Mouse (Mus musculus) embryo, embryonic 11 days (tissue): ENCODE data around the gene Trappc3l.
A peak's percentile ranks its signal among the peaks of the same experiment; 100 is the strongest.

Source experiments
- DNase-seq: peaks from one replicate; pipeline ENCODE4 v3.0.0-alpha.2; 2015

Trappc3l gene

DNA sequence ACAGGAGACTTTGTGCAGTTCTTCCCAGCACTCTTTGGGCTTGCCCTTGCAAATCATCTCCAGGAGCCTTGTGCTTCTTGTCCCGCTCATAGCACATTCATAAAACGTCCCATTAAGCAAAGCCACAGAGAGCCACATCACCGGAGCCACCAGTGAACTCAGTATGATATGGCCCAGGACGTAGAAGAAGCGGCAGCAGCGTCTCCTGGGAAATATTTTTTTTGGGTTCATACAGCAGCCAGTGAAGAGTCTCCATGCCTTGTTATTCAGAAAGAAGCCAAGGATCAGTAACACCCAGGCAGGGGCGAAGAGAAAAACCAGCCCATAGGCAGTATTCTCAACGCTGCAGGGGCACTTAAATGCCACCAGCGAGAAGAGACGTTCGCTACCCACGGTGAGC lies 58.6 kb downstream of the Trappc3l start:
- DNase-seq = no peak

DNA sequence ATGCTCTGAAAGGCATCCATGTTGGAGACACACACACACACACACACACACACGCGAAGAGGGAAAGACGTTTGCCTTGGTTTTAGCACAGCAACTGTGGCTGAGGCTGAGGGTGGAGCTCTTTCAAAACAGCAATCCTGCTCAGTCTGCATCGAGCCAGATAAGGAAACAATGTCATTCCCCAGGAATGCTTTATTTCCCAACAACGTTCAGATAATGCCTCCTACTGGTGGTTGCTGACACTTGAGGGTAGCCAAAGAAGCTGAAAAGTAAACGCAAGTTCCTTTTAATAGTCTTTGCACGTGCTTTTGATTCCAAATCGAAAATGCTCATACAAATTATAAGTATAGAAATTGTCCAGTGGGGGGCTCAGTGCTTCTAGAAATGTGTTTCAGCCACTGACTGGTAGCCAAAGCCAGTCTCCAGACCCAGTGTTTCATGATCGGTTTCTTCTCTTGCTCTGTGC lies 59.1 kb downstream of the Trappc3l start, which contains the start of gene Calhm5:
TSS of gene Calhm5 (minus strand) at position 102 of the 466 bp plus-strand sequence.
- peak; percentile 61 for DNase-seq

DNA sequence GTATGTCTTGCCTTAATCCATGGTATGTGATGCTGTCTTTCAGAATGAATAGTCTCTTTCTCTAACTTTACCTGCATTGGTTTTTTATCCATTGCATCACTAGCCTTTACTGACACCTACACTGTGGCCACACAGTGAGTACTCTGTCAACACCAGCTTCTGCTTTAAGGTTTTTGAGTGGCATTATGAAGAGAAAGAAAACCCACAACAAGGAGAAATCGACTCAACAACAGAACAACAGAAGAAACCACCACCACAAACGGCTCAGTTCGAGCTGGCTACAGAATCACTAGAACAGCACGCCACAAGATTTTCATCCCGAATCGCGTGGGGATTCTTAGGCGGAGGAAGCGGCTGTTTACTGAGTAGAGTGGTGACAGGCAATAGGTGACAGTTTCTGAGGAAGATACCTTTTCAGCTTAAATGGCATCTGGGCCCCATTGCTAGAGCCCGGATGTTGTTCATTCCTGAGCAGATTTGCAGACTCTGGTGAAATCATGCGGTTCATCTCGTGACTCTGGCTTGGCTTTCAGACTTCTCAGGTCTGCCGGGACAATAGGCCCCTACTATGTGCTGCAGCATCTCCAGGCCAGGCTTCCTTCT lies 73.6 kb downstream of the Trappc3l start:
- DNase-seq = no peak

DNA sequence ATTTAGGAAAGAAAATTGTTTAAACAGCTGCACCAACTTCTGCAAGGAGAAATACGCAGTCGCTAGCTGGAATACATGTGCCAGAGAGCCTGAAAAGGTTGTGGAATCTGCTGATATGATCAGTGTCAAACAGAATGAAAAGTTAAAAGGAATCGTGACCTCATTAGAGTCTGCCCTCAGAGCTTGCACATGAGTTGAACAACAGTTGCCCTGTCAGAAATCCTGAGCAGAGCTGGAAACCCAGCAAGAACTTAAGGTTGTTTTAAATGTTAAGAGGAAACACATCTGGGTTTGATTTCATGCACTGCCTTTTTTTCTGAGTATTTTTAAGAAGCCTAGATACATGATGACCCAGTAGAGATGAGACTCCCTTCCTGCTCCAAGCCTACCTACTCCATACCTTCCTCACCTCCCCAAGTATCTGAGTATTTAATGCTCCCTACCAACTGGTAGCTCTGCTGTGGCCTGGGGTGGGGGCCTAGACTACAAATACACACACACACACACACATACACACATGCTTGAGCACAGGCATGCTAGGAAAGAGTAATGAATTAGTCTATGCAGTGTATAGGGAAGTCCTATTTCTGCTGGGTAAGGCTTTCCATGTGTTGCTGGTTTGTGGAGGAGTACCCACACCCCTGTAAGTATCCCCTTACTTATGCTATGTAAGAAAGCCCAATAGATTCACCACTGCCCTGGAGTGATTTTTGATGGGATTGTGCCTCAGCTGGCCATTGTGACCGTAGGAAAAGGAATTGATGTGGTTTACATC lies 74.8 kb downstream of the Trappc3l start:
- DNase-seq = peak; percentile 32

DNA sequence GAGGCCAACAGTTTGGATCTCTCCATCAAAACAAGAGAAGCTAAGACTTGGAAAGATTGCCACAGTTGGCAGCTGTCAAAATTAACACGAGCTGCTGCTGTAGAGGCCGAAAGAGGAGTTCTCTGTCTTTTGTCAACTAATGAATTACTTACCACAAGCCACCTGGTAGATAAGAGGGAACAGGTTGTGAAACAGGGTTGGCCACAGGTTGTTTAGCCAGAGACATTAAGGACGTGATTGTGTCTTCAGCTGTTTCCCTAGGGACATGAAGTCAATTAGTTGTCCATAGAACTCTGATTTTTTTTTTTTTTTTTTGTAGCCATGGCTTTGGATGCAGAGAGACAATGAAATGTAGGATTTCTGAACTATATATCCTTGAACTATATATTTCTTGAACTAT lies 79.7 kb downstream of the Trappc3l start:
- DNase-seq = no peak

DNA sequence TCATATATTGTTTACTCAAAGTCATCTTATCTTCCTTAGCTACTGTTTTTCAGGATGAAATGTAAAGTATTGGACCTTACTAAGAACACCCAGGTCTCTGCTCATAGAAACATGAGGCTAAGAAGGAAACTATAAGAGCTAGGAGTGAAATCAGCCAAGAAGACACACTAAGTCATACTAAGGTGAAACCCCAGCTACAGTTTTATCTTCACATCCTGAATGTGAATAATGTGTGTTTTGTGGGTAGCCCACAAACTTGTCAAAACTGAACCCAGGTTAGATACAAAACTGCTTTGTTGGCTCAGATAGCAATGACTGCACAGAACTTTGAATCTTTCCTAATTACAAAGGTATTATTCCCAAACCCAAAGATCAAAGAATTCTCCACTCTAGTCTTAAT lies 80.4 kb downstream of the Trappc3l start:
- DNase-seq = no peak

DNA sequence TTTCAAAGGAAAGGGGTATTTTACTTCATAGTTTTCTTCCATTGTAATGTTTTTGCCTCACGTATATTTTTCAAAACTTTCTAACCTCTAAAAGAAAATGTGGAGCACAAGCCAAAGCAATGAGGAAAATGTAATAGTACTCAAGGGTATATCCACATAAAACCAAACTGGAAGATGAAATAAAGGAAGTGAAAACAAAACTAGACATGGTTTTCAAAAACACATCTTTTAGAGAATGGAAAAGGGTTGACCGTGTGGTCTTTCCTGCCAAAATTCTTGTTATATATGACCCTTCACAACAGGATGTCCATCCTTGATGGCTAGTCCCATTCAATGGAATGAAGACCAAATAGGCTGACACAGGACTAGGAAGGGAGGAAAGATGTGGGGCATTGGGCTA lies 81.0 kb downstream of the Trappc3l start:
- no peak for DNase-seq

DNA sequence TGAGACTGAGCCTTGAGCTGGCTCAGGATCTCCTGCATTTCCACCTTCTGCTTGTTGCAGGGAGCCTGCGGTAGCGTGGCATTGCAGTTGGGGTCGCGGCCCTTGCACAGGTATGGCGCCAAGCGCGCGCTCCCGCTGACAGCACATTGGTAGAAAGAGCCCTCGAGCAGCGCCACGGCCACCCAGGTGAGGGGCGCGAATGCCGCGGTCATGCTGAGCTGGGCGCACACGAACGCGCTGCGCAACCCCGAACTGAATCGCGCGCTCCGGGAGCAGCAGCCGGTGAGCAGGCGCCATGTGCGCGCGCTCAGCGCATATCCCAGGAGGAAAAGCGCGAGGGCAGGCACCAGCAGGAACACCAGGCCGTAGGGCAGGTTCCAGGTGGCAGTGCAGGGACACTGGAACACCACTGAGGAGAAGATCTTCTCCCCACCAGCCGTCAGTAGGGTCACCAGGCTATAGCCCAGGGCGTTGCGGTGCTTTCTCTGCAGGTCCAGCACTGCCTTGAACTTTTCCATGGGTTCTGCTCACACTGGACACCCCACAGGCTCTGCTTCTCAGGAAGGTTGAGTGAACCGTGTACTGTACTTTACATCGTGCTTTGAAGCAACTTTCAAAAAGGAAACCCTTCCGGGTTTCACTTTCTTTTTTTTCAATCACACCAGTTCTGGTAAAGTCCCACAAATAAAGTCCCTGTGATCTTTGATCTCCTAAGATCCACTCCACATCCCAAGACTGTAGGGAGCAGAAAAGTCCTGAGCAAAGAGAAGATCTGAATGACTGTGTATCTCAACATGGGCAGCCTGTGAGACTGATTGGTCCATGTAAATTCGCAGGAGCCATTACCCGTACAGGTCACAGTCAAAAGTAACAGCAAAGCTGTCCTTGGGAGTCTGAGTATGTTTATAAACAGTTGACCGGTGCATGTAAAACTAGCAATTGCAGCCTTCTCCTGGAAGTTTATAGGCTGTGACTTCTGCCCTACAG lies 90.3 kb downstream of the Trappc3l start, which contains the start of gene Calhm6:
TSS of gene Calhm6 (minus strand) at position 593 of the 987 bp plus-strand sequence.
- DNase-seq = peak; percentile 74

DNA sequence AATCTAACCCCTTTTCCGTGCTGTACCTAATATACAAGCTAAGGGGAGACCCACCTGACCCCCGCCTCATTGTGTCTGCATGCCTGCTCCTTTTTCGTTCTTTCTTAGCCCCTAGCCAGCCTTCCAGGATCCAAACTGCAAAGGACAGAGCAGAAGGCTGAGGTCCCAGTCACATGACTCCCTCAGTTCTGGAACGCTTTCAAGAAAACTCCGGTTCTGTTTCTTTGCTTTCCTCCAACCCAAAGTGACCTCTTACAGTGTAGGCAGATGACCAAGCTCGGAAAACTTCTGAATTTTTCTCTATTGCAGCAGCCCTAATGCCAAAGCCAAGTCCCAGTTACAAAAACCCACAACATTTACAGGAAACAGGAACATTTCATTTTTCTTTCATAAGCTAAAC lies 91.0 kb downstream of the Trappc3l start:
- DNase-seq = no peak

DNA sequence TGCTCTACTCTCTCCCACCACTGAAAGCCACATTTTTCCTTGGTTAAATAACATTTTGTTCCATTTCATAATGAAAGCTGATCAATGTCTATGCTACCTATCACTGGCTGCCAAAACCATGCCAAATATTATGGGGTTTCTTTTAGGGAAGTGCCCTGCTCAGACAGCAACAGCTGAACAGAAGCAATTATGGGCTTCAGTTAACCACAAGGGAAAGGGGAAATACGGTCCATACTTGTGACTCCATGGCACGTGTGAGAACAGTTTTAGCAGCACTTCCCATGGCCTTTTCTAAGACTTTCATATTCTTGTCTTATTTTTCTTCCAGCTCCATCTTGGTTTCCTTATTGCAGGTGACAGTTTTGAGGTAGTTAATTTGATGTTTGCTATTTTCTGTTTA lies 94.0 kb downstream of the Trappc3l start:
- DNase-seq = no peak

DNA sequence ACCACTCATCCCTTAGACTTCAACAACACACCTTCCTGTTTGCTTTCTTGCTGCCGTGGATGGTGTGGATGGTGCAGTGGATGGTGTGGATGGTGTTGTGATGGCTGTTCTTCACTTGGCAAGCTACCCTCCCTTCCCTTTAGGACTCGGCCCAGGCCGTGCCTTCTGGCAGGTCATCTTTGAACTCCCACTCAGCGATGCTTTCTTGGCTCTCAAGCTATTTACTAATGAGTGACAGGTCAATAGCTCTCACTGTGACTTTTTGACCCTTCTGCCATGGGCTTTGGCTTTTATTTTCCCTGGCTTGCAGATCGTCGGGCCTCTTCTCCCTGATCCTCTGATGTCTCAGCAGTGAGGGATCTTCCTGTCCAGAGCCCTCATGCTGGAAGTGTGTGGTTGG lies 99.0 kb downstream of the Trappc3l start:
- DNase-seq = peak; percentile 31

DNA sequence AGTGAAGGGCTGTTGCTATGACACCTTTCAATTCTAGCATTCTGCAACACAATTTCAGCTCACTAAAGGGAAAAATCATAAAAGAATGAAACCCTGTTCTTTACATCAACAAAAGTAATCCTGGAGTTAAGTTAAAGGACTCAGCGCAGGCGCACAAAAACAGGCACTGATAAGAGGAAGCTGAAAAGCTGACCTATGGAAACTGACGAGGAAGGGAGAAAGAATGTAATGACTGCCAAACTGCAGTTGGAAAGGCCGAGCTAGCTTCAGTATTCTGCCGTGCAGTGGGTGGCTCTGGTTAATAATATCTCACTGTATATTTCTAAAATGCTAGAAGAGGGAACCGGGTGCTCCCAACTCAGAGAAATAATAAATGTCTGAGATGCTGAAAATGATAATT lies 100.6 kb downstream of the Trappc3l start:
- no peak for DNase-seq

DNA sequence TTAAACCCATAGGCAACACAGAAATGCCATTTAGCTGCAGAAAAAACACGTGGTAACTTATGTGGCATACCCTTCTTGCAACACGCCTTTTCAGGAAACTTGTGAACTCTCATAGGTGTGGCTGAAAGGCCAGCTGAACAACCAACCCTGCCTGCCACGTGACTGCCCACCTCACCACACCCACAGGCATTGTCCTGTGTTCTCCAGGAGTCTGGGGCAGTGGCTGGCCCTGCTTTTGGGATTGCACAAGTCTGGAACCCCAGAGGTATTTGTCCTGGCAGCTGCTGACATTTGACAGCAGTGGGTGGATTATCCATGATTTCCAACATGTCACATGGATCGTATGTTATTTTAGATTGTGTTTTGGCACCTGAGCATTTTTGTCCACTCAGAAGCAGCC lies 102.4 kb downstream of the Trappc3l start:
- DNase-seq = no peak

DNA sequence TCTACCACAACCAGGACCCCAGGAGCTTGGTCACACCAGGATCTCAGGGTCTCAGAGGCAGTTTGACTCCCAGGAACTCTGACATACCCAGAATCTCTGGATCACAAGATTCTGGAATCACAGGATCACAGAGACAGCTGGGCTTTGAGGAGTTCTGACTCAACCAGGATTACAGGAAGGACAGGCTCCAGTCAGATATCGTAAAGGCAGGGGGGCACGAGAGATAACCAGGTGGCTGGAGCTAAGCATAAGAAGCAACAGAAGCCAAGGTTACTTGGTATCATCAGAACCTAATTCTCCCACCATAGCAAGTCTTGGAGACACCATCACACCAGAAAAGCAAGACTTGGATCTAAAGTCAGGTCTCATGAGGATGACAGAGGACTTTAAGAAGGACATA lies 104.3 kb downstream of the Trappc3l start:
- no peak for DNase-seq

DNA sequence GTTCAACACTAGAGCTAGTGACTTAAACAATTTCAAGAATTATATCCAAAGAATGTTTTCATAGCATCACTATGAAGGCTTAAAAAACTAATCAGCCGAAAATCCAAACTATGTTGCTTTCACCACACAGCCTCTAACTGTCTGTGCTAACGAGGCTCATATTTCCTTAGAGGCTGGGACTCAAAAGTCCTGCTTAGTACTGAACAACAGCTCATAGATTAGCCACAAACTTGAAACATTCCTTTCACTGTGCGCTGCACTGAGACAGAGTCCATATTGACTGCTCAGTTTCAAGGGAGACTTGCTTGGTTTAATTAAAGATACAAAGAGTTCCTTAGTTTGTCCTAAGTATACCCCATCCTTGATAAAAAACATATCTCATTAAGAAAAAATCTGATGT lies 112.4 kb downstream of the Trappc3l start:
- DNase-seq = no peak

DNA sequence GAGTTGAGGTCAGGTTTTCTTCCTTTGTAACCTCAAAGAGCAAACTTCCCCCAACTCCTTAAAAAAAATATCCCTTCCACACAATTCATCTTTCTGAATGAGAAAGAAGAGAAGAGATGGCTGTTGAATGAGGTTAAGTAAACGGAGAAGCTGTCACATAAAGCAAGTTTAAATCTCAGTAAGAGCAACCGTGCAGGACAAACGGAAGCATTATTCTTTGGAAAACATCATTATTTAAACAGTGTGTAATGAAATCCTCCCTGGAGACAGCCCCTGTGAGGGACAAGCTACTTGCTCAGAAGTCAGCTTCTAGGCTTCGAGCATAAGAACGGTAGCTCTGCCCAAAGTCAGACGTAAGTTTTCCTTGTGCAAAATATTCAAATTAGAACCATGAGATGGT lies 113.1 kb downstream of the Trappc3l start:
- peak; percentile 50 for DNase-seq

DNA sequence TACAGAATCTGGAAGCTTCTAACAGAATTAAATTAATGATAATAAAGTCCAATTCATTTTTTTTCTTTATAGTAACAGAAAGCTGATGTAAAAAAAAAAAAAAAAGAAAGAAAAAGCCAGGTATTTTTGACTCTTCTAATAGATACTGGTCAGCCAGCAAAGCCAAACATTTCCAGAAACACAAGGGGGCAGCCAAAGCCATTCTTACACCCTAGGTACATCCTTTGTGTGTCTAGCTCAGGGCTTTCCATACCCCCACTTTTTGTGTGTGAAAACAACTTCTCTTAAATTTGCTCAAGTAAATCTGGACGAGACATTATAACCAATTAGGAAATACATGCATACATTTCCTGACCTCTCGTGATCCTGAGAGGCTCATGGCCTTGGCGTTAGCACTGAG lies 114.4 kb downstream of the Trappc3l start:
- peak; percentile 47 for DNase-seq

DNA sequence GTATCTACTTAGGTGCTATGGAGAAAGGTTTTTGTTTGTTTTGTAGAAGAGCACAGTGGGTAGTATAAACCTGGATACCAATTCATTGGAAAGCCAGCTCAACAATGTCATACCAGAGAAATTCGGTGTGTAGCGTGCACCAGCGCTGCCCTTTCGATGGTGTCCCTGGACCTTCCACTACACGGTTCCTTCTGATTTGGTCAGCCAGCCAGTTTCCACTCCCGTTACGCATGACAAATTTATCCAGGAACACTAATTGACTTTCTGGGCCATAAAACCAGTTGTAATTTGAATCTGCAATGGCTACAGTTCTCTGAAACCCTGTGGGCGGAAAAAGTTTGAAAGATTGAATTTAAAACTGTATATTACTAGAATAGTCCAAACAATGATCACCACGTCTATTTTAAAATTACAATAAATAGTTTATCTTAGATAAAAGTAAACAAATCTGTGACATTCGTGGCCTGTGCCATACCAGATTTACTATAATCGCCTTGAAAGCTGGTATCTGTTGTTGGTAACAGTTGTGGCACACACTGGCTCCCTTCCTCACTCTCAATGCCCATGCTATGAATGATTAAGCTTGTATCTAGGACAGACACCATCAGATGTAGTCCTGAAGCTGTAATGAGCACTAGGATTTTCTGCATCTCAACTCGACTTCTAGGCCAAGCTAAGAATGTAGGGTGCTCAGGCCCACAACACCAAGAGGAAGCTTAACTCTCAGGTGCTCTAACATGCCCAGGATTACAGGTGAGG lies 118.6 kb downstream of the Trappc3l start:
- DNase-seq = no peak
